Mouse (Mus musculus) lung, postnatal 0 days (tissue): Measurements from ENCODE around the gene Spp2.

Source experiments
- CTCF ChIP-seq: IDR thresholded peaks from 2 replicates; pipeline ENCODE4 v1.5.1; 2016; ENCODE audit warnings: antibody characterized with exemption, mild to moderate bottlenecking
- EP300 ChIP-seq: IDR thresholded peaks from 2 replicates; pipeline ENCODE4 v1.6.1; 2016; ENCODE audit warnings: antibody characterized with exemption, mild to moderate bottlenecking, control low read depth

DNA sequence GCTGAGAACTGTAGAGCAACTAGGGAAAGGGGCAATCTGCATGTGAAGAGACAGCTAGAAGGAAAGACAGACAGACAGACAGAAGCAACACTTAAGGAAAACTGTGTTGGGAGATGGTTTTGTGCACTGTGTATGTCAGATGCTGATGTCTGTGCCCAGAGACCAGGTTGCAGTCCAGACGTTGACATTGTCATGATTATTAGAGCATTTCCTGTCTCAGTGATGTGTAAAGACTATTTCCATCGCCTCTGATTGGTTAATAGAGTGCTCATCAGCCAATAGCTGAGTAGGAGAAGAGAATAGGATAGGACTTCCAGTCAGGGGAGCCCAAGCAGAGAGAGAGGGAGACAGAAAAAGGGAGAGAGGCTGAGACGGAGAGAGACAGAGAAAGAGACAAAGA, 25.8 kb downstream of the Spp2 start:
- TF ChIP-seq CTCF (no peak), EP300 (no peak)
